Mouse (Mus musculus) lung, postnatal 0 days (tissue): ENCODE results near the gene Irf2.

Experiments used
- CTCF ChIP-seq: IDR thresholded peaks from 2 replicates; pipeline ENCODE4 v1.5.1; 2016; ENCODE audit warnings: antibody characterized with exemption, mild to moderate bottlenecking
- EP300 ChIP-seq: IDR thresholded peaks from 2 replicates; pipeline ENCODE4 v1.6.1; 2016; ENCODE audit warnings: antibody characterized with exemption, mild to moderate bottlenecking, control low read depth

DNA sequence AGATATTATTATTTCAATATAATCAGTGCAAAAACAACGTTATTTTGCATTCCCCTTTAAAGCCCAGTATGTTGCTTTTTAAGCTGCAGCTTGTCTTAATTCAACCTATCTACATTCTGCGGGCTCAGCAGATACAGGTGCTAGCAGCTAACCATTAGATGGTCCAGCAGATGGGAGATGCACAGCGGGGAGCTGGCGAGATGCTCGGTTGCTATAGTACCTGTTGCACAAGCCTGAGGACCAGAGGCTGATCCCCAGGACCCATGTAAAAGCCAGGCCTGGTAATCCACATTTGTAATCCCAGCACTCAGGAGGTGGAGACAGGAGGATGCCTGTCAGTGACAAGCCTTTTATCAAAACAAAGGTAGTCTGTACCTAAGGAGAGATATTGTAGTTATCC is 10.5 kb downstream of the Irf2 start:
- TF ChIP-seq EP300 = no peak
- TF ChIP-seq CTCF = no peak
